Mouse (Mus musculus) urinary bladder, postnatal 10 days (tissue): ENCODE measurements around the gene Olfr1093.

Experiments
- DNase-seq: peaks from one replicate; pipeline ENCODE4 v3.0.0; 2022; ENCODE audit warnings: low spot score

The Olfr1093 gene

GRCm38 (mm10) chr2:86782179-86782578 is at the start of gene Olfr1093:
TSS of gene Olfr1093 (plus strand) at chr2:86782479.
- DNase-seq: no peak

GRCm38 (mm10) chr2:86733601-86734000 is 48.7 kb upstream of the Olfr1093 start, which contains the start of gene Olfr1089:
TSS of gene Olfr1089 (minus strand) at chr2:86733701.
- no peak for DNase-seq

GRCm38 (mm10) chr2:86758893-86759292 is 23.4 kb upstream of the Olfr1093 start, which contains the start of gene Olfr1090:
TSS of gene Olfr1090 (minus strand) at chr2:86758993.
- no peak for DNase-seq

DNA sequence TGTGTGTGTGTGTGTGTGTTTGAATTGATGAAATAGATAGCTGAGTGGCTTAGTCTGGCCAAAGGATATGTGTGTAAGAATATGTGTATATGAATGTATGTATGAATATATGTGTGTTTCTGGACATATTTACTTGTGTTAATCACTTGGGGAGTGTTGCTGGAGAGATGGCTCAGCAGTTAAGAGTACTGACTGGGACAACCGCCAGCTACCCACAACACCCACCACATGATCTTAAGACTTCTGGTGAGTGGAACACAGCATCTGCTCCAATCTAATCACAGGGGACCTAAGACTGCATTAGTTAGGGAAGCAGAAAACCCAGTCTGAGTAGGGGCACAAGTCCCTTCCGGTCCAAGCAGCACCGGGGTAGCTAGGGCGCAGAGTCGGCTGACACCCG is 21.2 kb upstream of the Olfr1093 start:
- no peak for DNase-seq

DNA sequence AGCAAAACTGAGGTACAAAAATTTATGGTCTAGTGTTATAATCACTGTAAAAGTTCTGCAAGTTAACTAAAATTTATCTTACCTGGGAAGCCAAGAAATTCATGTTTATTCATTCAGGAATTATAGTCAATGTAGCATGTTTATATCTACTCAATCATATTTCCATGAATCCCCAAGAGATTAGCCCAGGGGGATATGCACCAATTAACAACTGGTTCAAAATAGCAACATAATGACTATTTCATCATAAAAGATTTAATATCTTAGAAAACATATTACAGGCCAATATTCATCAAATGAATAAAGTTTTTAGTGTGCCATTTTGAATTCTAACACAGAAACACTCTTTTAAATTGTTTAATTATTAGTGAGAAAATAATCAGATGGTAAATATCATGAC is 27.6 kb downstream of the Olfr1093 start, which contains the start of gene Olfr141:
Gene Olfr141 (minus strand): TSS at position 101 of the 400 bp plus-strand sequence.
- no peak for DNase-seq

- DNase-seq: no peak
These were observed 42.1 kb downstream of the Olfr1093 start, which contains the start of gene Olfr1094 for GRCm38 (mm10) chr2:86824363-86824762. TSS of gene Olfr1094 (plus strand) at chr2:86824663.
